Mouse (Mus musculus) C2C12 (cell line): ENCODE results near the gene Slc35e4.

Source experiments
- CTCF ChIP-seq: IDR thresholded peaks from one replicate; pipeline ENCODE4 v1.5.1; 2011; ENCODE audit not compliant: control insufficient read depth, insufficient read depth, insufficient read length
- MYOG ChIP-seq: IDR thresholded peaks from one replicate; pipeline ENCODE4 v1.6.1; 2011; ENCODE audit not compliant: control insufficient read depth, insufficient read length; ENCODE audit errors: extremely low read depth

- TF ChIP-seq CTCF (no peak), MYOG (no peak)
Observed at GRCm38 (mm10) chr11:3860361-3860760, 54.1 kb downstream of the Slc35e4 start.
